27 mouse cellular contexts compared by ENCODE assay signal in the genomic region with DNA sequence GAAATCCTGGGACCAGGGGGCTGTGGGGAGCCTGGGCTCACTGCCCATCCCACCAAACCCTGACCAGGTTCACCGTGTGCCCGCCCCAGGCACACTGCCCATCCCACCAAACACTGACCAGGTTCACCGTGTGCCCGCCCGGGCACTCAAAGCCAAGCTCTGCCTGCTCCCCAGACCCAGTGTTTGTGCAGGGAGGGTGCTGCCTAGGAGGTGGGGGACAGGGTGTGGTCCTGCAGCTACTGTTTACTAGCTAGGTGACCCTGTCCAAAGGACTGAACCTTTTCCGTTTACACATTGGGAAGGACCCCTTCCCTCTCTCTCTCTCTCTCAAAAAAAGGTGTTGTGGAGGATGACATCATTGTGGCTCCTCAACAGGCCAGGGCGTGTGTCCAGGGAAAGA. TPM values are rescaled to one million over a fixed set of nuclear protein-coding genes. Genes with fewer than 3 reads are reported as not detected.
"Had no signal": no experiment of that assay in that cellular context is flagged by ENCODE, and none has a peak within 500 bp of the region (broad histone marks: within the 10 kb centered on the region; RNA-seq: fewer than 3 reads in every experiment).

No protein-coding gene starts in this region.

- DNase-seq: gastrocnemius, postnatal 10 days; gastrocnemius, postnatal 25 days; heart, adult 11 months; heart, adult 2 months; heart, postnatal 14 days; heart, postnatal 36 days; kidney, adult 11 months; kidney, adult 2 months; kidney, adult 9 months; kidney, postnatal 14 days; kidney, postnatal 36 days; layer of hippocampus, adult 9-11 months; layer of hippocampus, postnatal 36 days; left cerebral cortex, postnatal 4 days; liver; liver, embryonic 13.5 days had no signal

- H3K4me2 ChIP-seq: heart, embryonic 11.5 days; heart, embryonic 13.5 days; heart, embryonic 15.5 days; hindbrain, embryonic 13.5 days; hindbrain, embryonic 15.5 days; kidney, embryonic 15.5 days; liver, embryonic 11.5 days; liver, embryonic 13.5 days had no signal

- H3K4me3 ChIP-seq: heart, adult 2 months; heart, embryonic 13.5 days; heart, embryonic 15.5 days; hindbrain, embryonic 13.5 days; hindbrain, embryonic 15.5 days; kidney, embryonic 15.5 days; limb, embryonic 12.5 days; liver, embryonic 13.5 days had no signal

- H3K27ac ChIP-seq: heart, adult 2 months; heart, embryonic 13.5 days; heart, embryonic 15.5 days; hindbrain, embryonic 13.5 days; hindbrain, embryonic 15.5 days; hindbrain, postnatal 0 days; kidney, embryonic 15.5 days; kidney, postnatal 0 days; limb, embryonic 12.5 days; liver, embryonic 13.5 days had no signal

- H3K9ac ChIP-seq: heart, embryonic 13.5 days; heart, embryonic 15.5 days; hindbrain, embryonic 13.5 days; hindbrain, embryonic 15.5 days; kidney, embryonic 15.5 days; limb, embryonic 12.5 days; liver, embryonic 13.5 days had no signal

- H3K9me3 ChIP-seq: heart, embryonic 13.5 days; heart, embryonic 15.5 days; hindbrain, embryonic 13.5 days; hindbrain, embryonic 15.5 days; kidney, embryonic 15.5 days; limb, embryonic 12.5 days; liver, embryonic 13.5 days had no signal

- ATAC-seq: hindbrain, postnatal 0 days; intestine, embryonic 16.5 days had no signal

- H3K36me3 ChIP-seq: heart, embryonic 15.5 days; hindbrain, embryonic 13.5 days; hindbrain, embryonic 15.5 days had no signal

RNA-seq across cellular contexts. Expression of a gene that starts 2.5 kb away (rescaled TPM):
- polyA plus RNA-seq: heart, embryonic 11.5 days; liver, embryonic 13.5 days had no signal
